Mouse (Mus musculus): Measurements from ENCODE around the gene Zbtb25. TPM values are rescaled to one million over a fixed set of nuclear protein-coding genes. Genes with fewer than 3 reads are reported as not detected.

Gene Zbtb25
- polyA plus RNA-seq, 1 experiment = 15.8 TPM

DNA sequence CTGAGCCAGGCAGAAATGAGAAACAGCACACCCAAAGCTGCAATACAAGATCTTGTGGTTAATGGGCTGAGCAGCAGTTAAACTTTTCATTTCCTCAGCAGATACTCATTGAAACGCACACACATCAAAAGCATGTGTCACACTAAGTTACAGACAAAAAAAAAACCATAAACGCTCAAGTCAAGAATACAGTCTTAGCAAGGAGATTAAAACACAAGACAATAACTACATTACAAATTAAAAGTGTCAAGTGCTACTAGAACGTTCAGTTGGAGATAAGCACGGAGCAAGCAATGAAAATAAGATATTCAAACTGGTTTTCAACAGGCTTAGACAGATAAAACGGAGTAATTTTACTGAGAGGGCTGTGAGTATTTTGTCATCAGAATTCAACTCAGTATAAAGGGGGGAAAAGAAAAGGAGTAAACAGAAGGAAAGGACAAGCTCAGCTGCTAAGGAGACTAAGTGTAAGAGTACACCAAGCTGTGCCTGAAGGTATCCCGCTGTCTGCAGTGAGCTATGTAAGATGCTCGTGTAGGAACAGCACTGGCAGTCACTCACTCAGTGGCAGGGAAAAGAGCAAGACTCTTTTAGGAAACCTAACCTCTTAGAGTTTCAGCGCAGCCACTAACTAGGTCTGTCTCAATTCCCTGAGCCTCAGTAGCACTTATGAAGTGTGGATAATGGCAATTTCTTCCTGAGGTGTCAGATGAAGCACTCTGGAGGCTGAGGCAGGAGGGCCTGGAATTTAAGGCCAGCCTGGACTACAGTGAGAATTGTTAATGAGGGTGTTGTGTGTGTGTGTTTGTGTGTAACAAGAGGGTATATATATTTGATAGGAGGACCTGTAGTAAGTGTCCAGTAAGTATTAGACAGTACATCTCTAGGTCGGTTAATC lies 7.7 kb downstream of the Zbtb25 start:
- no peak overlapping the region for H3K27ac ChIP-seq (ENCODE audit: control insufficient read depth, insufficient read depth, low read depth, low read length)
- H3K36me3 ChIP-seq (ENCODE audit: control insufficient read depth, insufficient read depth, low read length) = no peaks in the 10 kb centered on the region
- no peaks in the 10 kb centered on the region for H3K27me3 ChIP-seq (ENCODE audit: control insufficient read depth, insufficient read depth, low read length)
- no peak overlapping the region for H3K4me3 ChIP-seq (ENCODE audit: control insufficient read depth, low read depth, low read length)
- TF ChIP-seq POLR2A (IDR thresholded peaks at IDR 0.05; ENCODE audit: control insufficient read depth, low read depth, low read length) (no peak), CTCF (IDR thresholded peaks at IDR 0.05; ENCODE audit: control insufficient read depth, insufficient read depth, insufficient replicate concordance, low read depth, low read length) (no peak)
- H3K4me1 ChIP-seq (ENCODE audit: control insufficient read depth, insufficient read depth, low read length) = no peaks in the 10 kb centered on the region

GRCm38 (mm10) chr12:76360868-76361267 lies 8.5 kb downstream of the Zbtb25 start:
- no peak overlapping the region for H3K4me3 ChIP-seq (ENCODE audit: control insufficient read depth, low read depth, low read length)
- TF ChIP-seq CTCF (IDR thresholded peaks at IDR 0.05; ENCODE audit: control insufficient read depth, insufficient read depth, insufficient replicate concordance, low read depth, low read length) (no peak), POLR2A (IDR thresholded peaks at IDR 0.05; ENCODE audit: control insufficient read depth, low read depth, low read length) (no peak)
- no peak overlapping the region for H3K27ac ChIP-seq (ENCODE audit: control insufficient read depth, insufficient read depth, low read depth, low read length)

GRCm38 (mm10) chr12:76349680-76350220 lies 19.7 kb downstream of the Zbtb25 start:
- H3K4me3 ChIP-seq (ENCODE audit: control insufficient read depth, low read depth, low read length) = no peak overlapping the region
- no peaks in the 10 kb centered on the region for H3K36me3 ChIP-seq (ENCODE audit: control insufficient read depth, insufficient read depth, low read length)
- TF ChIP-seq POLR2A (IDR thresholded peaks at IDR 0.05; ENCODE audit: control insufficient read depth, low read depth, low read length) (no peak), CTCF (IDR thresholded peaks at IDR 0.05; ENCODE audit: control insufficient read depth, insufficient read depth, insufficient replicate concordance, low read depth, low read length) (no peak)
- peaks cover 2% of the 10 kb centered on the region; the same call in 1 of the 2 replicates for H3K4me1 ChIP-seq (ENCODE audit: control insufficient read depth, insufficient read depth, low read length)
- no peaks in the 10 kb centered on the region for H3K27me3 ChIP-seq (ENCODE audit: control insufficient read depth, insufficient read depth, low read length)
- H3K27ac ChIP-seq (ENCODE audit: control insufficient read depth, insufficient read depth, low read depth, low read length) = no peak overlapping the region

More at GRCm38 (mm10) chr12:76360868-76361267, 8.5 kb downstream of the Zbtb25 start:
- no peaks in the 10 kb centered on the region for H3K27me3 ChIP-seq (ENCODE audit: control insufficient read depth, insufficient read depth, low read length)
- H3K36me3 ChIP-seq (ENCODE audit: control insufficient read depth, insufficient read depth, low read length) = no peaks in the 10 kb centered on the region
- H3K4me1 ChIP-seq (ENCODE audit: control insufficient read depth, insufficient read depth, low read length) = no peaks in the 10 kb centered on the region

DNA sequence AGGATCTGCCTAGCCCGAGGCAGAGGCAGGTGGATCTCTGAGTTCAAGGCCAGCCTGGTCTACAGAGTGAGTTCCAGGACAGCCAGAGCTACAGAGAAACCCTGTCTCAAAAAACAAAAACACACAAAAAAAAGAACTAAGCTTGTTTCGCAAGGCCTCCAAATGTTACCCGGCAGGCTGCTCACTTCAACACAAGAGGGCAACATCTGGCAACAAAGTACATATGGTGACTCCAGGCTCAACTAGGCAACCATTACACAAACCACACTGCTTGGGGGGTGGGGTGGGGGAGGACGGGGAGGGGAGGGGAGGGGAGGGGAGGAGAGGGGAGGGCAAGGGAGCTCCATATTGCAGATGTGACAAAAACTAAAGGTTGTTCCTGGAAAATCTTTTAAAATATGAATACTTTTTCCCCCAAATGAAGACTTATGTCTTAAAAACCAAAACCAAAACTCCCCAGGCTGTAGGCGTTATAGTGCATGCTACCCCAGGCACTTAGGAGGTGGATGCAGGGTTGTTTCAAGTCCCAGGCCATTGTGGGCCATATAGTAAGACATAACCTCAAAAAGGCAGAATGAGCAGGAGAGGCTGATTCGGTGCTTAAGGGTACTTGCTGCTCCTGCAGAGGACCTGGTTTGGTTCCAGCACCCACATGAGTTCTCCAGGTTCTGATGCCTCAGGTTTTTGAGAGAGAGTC lies 23.5 kb downstream of the Zbtb25 start:
- Histone ChIP-seq H3K4me3 (ENCODE audit: control insufficient read depth, low read depth, low read length) (no peak overlapping the region), H3K27me3 (ENCODE audit: control insufficient read depth, insufficient read depth, low read length) (no peaks in the 10 kb centered on the region), H3K27ac (ENCODE audit: control insufficient read depth, insufficient read depth, low read depth, low read length) (no peak overlapping the region), H3K36me3 (ENCODE audit: control insufficient read depth, insufficient read depth, low read length) (no peaks in the 10 kb centered on the region), H3K4me1 (ENCODE audit: control insufficient read depth, insufficient read depth, low read length) (peaks cover 2% of the 10 kb centered on the region; the same call in 1 of the 2 replicates)
- TF ChIP-seq POLR2A (IDR thresholded peaks at IDR 0.05; ENCODE audit: control insufficient read depth, low read depth, low read length) = no peak
- no peak for TF ChIP-seq CTCF (IDR thresholded peaks at IDR 0.05; ENCODE audit: control insufficient read depth, insufficient read depth, insufficient replicate concordance, low read depth, low read length)

- Histone ChIP-seq H3K4me3 (ENCODE audit: control insufficient read depth, low read depth, low read length) (no peak overlapping the region), H3K4me1 (ENCODE audit: control insufficient read depth, insufficient read depth, low read length) (peaks cover 2% of the 10 kb centered on the region; the same call in 1 of the 2 replicates), H3K36me3 (ENCODE audit: control insufficient read depth, insufficient read depth, low read length) (no peaks in the 10 kb centered on the region), H3K27me3 (ENCODE audit: control insufficient read depth, insufficient read depth, low read length) (no peaks in the 10 kb centered on the region), H3K27ac (ENCODE audit: control insufficient read depth, insufficient read depth, low read depth, low read length) (no peak overlapping the region)
- TF ChIP-seq CTCF (IDR thresholded peaks at IDR 0.05; ENCODE audit: control insufficient read depth, insufficient read depth, insufficient replicate concordance, low read depth, low read length) (no peak), POLR2A (IDR thresholded peaks at IDR 0.05; ENCODE audit: control insufficient read depth, low read depth, low read length) (no peak)
These were observed 28.3 kb downstream of the Zbtb25 start for GRCm38 (mm10) chr12:76341080-76341479.

- no peak overlapping the region for H3K4me3 ChIP-seq (ENCODE audit: control insufficient read depth, low read depth, low read length)
- no peak for TF ChIP-seq POLR2A (IDR thresholded peaks at IDR 0.05; ENCODE audit: control insufficient read depth, low read depth, low read length)
- no peak for TF ChIP-seq CTCF (IDR thresholded peaks at IDR 0.05; ENCODE audit: control insufficient read depth, insufficient read depth, insufficient replicate concordance, low read depth, low read length)
- H3K36me3 ChIP-seq (ENCODE audit: control insufficient read depth, insufficient read depth, low read length) = no peaks in the 10 kb centered on the region
- no peaks in the 10 kb centered on the region for H3K27me3 ChIP-seq (ENCODE audit: control insufficient read depth, insufficient read depth, low read length)
- no peak overlapping the region for H3K27ac ChIP-seq (ENCODE audit: control insufficient read depth, insufficient read depth, low read depth, low read length)
- no peaks in the 10 kb centered on the region for H3K4me1 ChIP-seq (ENCODE audit: control insufficient read depth, insufficient read depth, low read length)
These were observed 33.1 kb downstream of the Zbtb25 start for GRCm38 (mm10) chr12:76336111-76336965.

Measured in testis, adult 2 months (tissue).